Mouse (Mus musculus) limb, embryonic 14.5 days (tissue): ENCODE data around the gene Chpf. TPM values are rescaled to one million over a fixed set of nuclear protein-coding genes. Genes with fewer than 3 reads are reported as not detected.

Experiments
- ATAC-seq: fragments of 200-750 bp; cut with Nextera tagmentation; 2 replicates; pipeline ENCODE4 v1.8.0; 2017; ENCODE audit warnings: low read depth, moderate number of reproducible peaks, moderate TSS enrichment; ENCODE audit not compliant: low FRiP score
- DNase-seq: peaks from one replicate; pipeline ENCODE4 v3.0.0-alpha.2; 2015; ENCODE audit warnings: low spot score
- H3K27ac ChIP-seq: fragments of 300-500 bp; sonication (generic); replicated peaks from 2 replicates; pipeline ENCODE4 v1.5.1; 2014; ENCODE audit warnings: low read depth, mild to moderate bottlenecking, low read length, moderate library complexity, mixed read lengths
- H3K27me3 ChIP-seq: fragments of 300-500 bp; sonication (generic); 2 replicates; pipeline ENCODE4 v1.6.1; 2014; ENCODE audit warnings: low read length, mixed read lengths; ENCODE audit not compliant: control insufficient read depth, insufficient read depth
- H3K36me3 ChIP-seq: fragments of 300-500 bp; sonication (generic); 2 replicates; pipeline ENCODE4 v1.6.1; 2014; ENCODE audit warnings: mild to moderate bottlenecking, low read length, moderate library complexity, mixed read lengths; ENCODE audit not compliant: control insufficient read depth, insufficient read depth
- H3K4me1 ChIP-seq: fragments of 300-500 bp; sonication (generic); 2 replicates; pipeline ENCODE4 v1.6.1; 2014; ENCODE audit warnings: antibody characterized with exemption, low read length, mixed read lengths; ENCODE audit not compliant: control insufficient read depth, insufficient read depth
- H3K4me2 ChIP-seq: fragments of 300-500 bp; sonication (generic); replicated peaks from 2 replicates; pipeline ENCODE4 v1.6.1; 2014; ENCODE audit warnings: low read depth, mild to moderate bottlenecking, low read length, moderate library complexity; ENCODE audit not compliant: severe bottlenecking
- H3K4me3 ChIP-seq: fragments of 300-500 bp; sonication (generic); replicated peaks from 2 replicates; pipeline ENCODE4 v1.5.1; 2014; ENCODE audit warnings: low read length
- H3K9ac ChIP-seq: fragments of 300-500 bp; sonication (generic); 2 replicates; pipeline ENCODE4 v1.6.1; 2014; ENCODE audit warnings: mild to moderate bottlenecking, low read depth, low read length, moderate library complexity; ENCODE audit not compliant: severe bottlenecking
- H3K9me3 ChIP-seq: fragments of 300-500 bp; sonication (generic); 2 replicates; pipeline ENCODE4 v1.6.1; 2016; ENCODE audit warnings: low read length; ENCODE audit not compliant: control insufficient read depth
- POLR2A ChIP-seq: fragments of 200-500 bp; IDR thresholded peaks from 2 replicates; pipeline ENCODE4 v1.8.0; 2012; ENCODE audit warnings: inconsistent platforms, mild to moderate bottlenecking, moderate library complexity, borderline replicate concordance; ENCODE audit not compliant: insufficient read depth, insufficient read length; ENCODE audit errors: extremely low read depth
- WGBS: fragments of 180-500 bp; shearing (Covaris S2); extraction: QIAGEN DNeasy Blood & Tissue Kit; methylation state at CpG from one replicate; pipeline ENCODE4 v1.1.7; 2014; 5-methylcytosine and 5-hydroxymethylcytosine counted together
- polyA plus RNA-seq, 2 experiments: library from polyadenylated mRNA; depleted of rRNA in 1 of 2; stranded (reverse) in 1 of 2; unstranded in 1 of 2; fragments of >200 nt; fragmentation: Nextera tagmentation in 1 of 2; extraction: Ambion mirVana in 1 of 2; gene quantifications; 2 replicates each; pipeline versions ENCODE4 v1.2.1 to v1.2.3; 2012 to 2014

Chpf gene
- polyA plus RNA-seq, 2 experiments: 65.0 to 104 TPM

GRCm38 (mm10) chr1:75509586-75509985 lies 30.5 kb upstream of the Chpf start:
- H3K4me1 ChIP-seq: peaks cover 18% of the 10 kb centered on the region
- no peaks in the 10 kb centered on the region for H3K27me3 ChIP-seq
- 0 out of 2 replicates have a peak, but pooled peaks cover 2% of the 10 kb centered on the region for H3K36me3 ChIP-seq
- H3K27ac ChIP-seq: no peak overlapping the region
- no peaks in the 10 kb centered on the region for H3K9me3 ChIP-seq
- no peak overlapping the region for H3K4me3 ChIP-seq
- no peak for TF ChIP-seq POLR2A
- no peak overlapping the region for H3K9ac ChIP-seq
- no peak overlapping the region for H3K4me2 ChIP-seq
- ATAC-seq (no peak), DNase-seq (no peak)
- 57% methylated on average over 15 of the region's 20 CpGs for WGBS

DNA sequence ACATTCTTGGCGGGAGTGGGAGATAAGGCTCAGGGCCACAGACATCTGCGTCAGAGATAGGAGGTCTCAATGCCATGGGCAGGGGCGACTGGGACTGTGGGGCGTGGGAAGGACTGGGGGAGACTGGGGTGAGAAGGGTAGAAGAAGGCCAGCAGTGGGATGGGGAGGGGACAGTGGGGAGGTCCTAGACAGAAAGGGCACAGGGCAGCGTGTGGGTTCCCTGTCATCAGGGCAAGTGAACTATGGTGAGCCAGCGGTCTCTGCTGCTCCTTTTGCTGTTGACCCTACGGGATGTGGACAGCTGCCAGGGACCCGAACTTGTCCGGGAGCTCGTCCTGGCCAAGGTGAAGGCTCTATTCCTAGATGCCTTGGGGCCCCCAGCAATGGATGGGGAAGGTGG lies 27.9 kb upstream of the Chpf start, which contains the start of gene Inha:
Inha (plus strand) TSS at position 72 of the 400 bp plus-strand sequence.
- no peak for TF ChIP-seq POLR2A
- WGBS: 77% methylated on average over 10 of the region's 10 CpGs
- H3K4me3 ChIP-seq: peak within 1 kb of the TSS; percentile 85
- H3K27ac ChIP-seq: peak within 1 kb of the TSS; percentile 97
- peak; percentile 4; the same call in 1 of the 2 replicates for ATAC-seq
- no peak for DNase-seq
- H3K4me1 ChIP-seq: peaks cover 26% of the 10 kb centered on the region
- peak within 1 kb of the TSS; percentile 93 for H3K9ac ChIP-seq
- peak within 1 kb of the TSS; percentile 92 for H3K4me2 ChIP-seq
- H3K9me3 ChIP-seq: no peaks in the 10 kb centered on the region
- H3K36me3 ChIP-seq: peaks cover 26% of the 10 kb centered on the region
- H3K27me3 ChIP-seq: no peaks in the 10 kb centered on the region

GRCm38 (mm10) chr1:75505956-75506831 lies 27.1 kb upstream of the Chpf start, which contains the start of gene Obsl1:
Gene Obsl1, minus strand, starts transcription at chr1:75506452.
- H3K4me3 ChIP-seq: peak within 1 kb of the TSS; percentile 85
- ATAC-seq (peak; percentile 92), DNase-seq (peak; percentile 94)
- H3K9me3 ChIP-seq: no peaks in the 10 kb centered on the region
- no peaks in the 10 kb centered on the region for H3K27me3 ChIP-seq
- peaks cover 20% of the 10 kb centered on the region for H3K4me1 ChIP-seq
- peaks cover 34% of the 10 kb centered on the region for H3K36me3 ChIP-seq
- peak; percentile 90; the same call in 1 of the 2 replicates for TF ChIP-seq POLR2A
- H3K27ac ChIP-seq: peak within 1 kb of the TSS; percentile 97
- WGBS: under 1% methylated on average over 40 of the region's 65 CpGs
- H3K9ac ChIP-seq: peak within 1 kb of the TSS; percentile 93
- peak within 1 kb of the TSS; percentile 92 for H3K4me2 ChIP-seq

- ATAC-seq (peak; percentile 20; the same call in 1 of the 2 replicates), DNase-seq (peak; percentile 25)
- peak overlapping the region; percentile 85 for H3K4me3 ChIP-seq
- peaks cover 42% of the 10 kb centered on the region for H3K36me3 ChIP-seq
- H3K9me3 ChIP-seq: no peaks in the 10 kb centered on the region
- H3K27ac ChIP-seq: peak overlapping the region; percentile 97
- no peaks in the 10 kb centered on the region for H3K27me3 ChIP-seq
- H3K4me1 ChIP-seq: peaks cover 20% of the 10 kb centered on the region
- no peak for TF ChIP-seq POLR2A
- 2% methylated on average over 73 of the region's 84 CpGs for WGBS
- H3K9ac ChIP-seq: peak overlapping the region; percentile 93
- peak overlapping the region; percentile 92 for H3K4me2 ChIP-seq
Observed at GRCm38 (mm10) chr1:75505159-75505955, 26.2 kb upstream of the Chpf start.
